Mouse (Mus musculus): ENCODE measurements at regions not wholly inside any gene's neighbourhood (a gene's known extent, or its start where the extent isn't known, plus 50 kb on each side); places are given as distances from the start of the nearest gene placed in this dataset.

GRCm38 (mm10) chr13:52452291-52452690 lies 78.8 kb downstream of the Diras2 start:
- WGBS, result 29% methylated on average over 4 of the region's 4 CpGs
- Histone ChIP-seq H3K27ac (no peak overlapping the region), H3K9ac (ENCODE audit: low read depth, low read length) (no peak overlapping the region), H3K9me3 (replicated peaks; ENCODE audit: low read length) (no peaks in the 10 kb centered on the region), H3K36me3 (ENCODE audit: insufficient read depth, low read length) (no peaks in the 10 kb centered on the region), H3K4me1 (replicated peaks; ENCODE audit: insufficient read depth, low read length) (no peaks in the 10 kb centered on the region), H3K4me3 (replicated peaks; ENCODE audit: low read depth, low read length) (no peak overlapping the region), H3K4me2 (ENCODE audit: low read length) (no peak overlapping the region), H3K27me3 (ENCODE audit: insufficient read depth, low read length) (no peaks in the 10 kb centered on the region)
- no peak for TF ChIP-seq CTCF (IDR thresholded peaks at IDR 0.05; ENCODE audit: low read depth)
- peak; percentile 36 for DNase-seq (ENCODE audit: low spot score)
- ATAC-seq (replicated peaks; ENCODE audit: low FRiP score, low read depth), result no peak
